12 mouse cellular contexts compared by ENCODE assay signal in the genomic region with DNA sequence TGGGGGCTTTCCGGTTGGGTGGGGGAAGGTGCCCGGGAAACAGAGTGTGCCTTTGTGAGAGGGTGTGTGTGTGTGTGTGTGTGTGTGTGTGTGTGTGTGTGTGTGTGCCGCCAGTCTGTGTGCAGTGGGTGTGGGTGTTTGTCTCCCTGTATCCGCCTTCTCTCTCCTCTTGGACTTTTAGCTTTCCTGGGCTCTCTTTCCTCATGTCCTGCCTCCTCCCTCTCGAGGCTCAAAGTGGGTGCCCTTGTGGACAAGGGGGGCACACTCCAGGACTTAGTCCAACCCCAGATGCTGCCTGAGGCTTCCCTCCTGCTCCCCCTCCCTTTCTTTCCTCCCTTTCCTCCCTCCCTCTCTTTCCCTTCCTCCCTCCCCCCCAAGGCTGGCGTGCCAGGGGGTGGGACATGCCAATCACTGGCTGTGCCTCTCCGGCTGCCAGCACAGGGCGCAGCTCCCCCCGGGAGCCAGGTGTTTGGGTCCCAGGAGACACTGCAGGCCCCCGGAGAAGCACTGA. TPM values are rescaled to one million over a fixed set of nuclear protein-coding genes. Genes with fewer than 3 reads are reported as not detected.
DNase-seq lines count a peak whose midpoint lies in the region; ATAC-seq and TF ChIP-seq lines count a peak whose summit lies in the region.
"Had no signal": no experiment of that assay in that cellular context is flagged by ENCODE, and none has a peak within 500 bp of the region (broad histone marks: within the 10 kb centered on the region; RNA-seq: fewer than 3 reads in every experiment).

No protein-coding gene starts in this region.

- 42% methylated on average over 10 of the region's 10 CpGs for WGBS in heart, embryonic 16.5 days
- 26% methylated on average over 9 of the region's 10 CpGs for WGBS in embryonic facial prominence, embryonic 14.5 days
- 32% methylated on average over 8 of the region's 10 CpGs for WGBS in midbrain, postnatal 0 days

- DNase-seq in heart, postnatal 36 days, result no peak
- DNase-seq in embryonic facial prominence, embryonic 14.5 days (ENCODE audit: low spot score), result no peak
- peak; percentile 87 to 88 for DNase-seq in layer of hippocampus, adult 18-20 months (ENCODE audit: low spot score in 2 of 2)
- DNase-seq in midbrain, postnatal 0 days (ENCODE audit: low spot score), result no peak
- DNase-seq in thymus, postnatal 14 days, result no peak
- DNase-seq in cerebellum, postnatal 14 days, result no peak
- DNase-seq in ovary, postnatal 36 days (ENCODE audit: low spot score), result no peak

- H3K27ac ChIP-seq in heart, embryonic 16.5 days (ENCODE audit: low read length), result no peak overlapping the region
- no peak overlapping the region for H3K27ac ChIP-seq in embryonic facial prominence, embryonic 14.5 days (replicated peaks; ENCODE audit: low read depth, low read length)
- no peak overlapping the region for H3K27ac ChIP-seq in midbrain, postnatal 0 days (ENCODE audit: low read depth, low read length)
- H3K27ac ChIP-seq: macrophage had no signal

- no peaks in the 10 kb centered on the region for H3K9me3 ChIP-seq in heart, embryonic 16.5 days (replicated peaks; ENCODE audit: control insufficient read depth, low read length)
- H3K9me3 ChIP-seq in embryonic facial prominence, embryonic 14.5 days (ENCODE audit: control insufficient read depth, low read length), result no peaks in the 10 kb centered on the region
- no peaks in the 10 kb centered on the region for H3K9me3 ChIP-seq in midbrain, postnatal 0 days (ENCODE audit: low read length)

- peak overlapping the region; percentile 12; the same call in 1 of the 2 replicates for H3K4me2 ChIP-seq in heart, embryonic 16.5 days (ENCODE audit: low read depth, low read length)
- peak overlapping the region; percentile 43 for H3K4me2 ChIP-seq in embryonic facial prominence, embryonic 14.5 days (ENCODE audit: low read depth, low read length)
- peak overlapping the region; percentile 29 for H3K4me2 ChIP-seq in midbrain, postnatal 0 days (ENCODE audit: low read depth, low read length, poor library complexity, severe bottlenecking)

- H3K4me3 ChIP-seq in heart, embryonic 16.5 days (ENCODE audit: low read length), result no peak overlapping the region
- peak overlapping the region; percentile 20 for H3K4me3 ChIP-seq in embryonic facial prominence, embryonic 14.5 days (ENCODE audit: low read depth, low read length)
- H3K4me3 ChIP-seq in midbrain, postnatal 0 days (ENCODE audit: low read depth, low read length), result peak overlapping the region; percentile 19; the same call in 1 of the 2 replicates

- peaks cover 8% of the 10 kb centered on the region; the same call in 1 of the 2 replicates for H3K27me3 ChIP-seq in heart, embryonic 16.5 days (ENCODE audit: control insufficient read depth, insufficient read depth, low read length)
- H3K27me3 ChIP-seq in embryonic facial prominence, embryonic 14.5 days (replicated peaks; ENCODE audit: control insufficient read depth, insufficient read depth, low read length), result no peaks in the 10 kb centered on the region
- no peaks in the 10 kb centered on the region for H3K27me3 ChIP-seq in midbrain, postnatal 0 days (ENCODE audit: insufficient read depth, low read length)

- peaks cover 13% of the 10 kb centered on the region; the same call in 1 of the 2 replicates for H3K4me1 ChIP-seq in heart, embryonic 16.5 days (ENCODE audit: control insufficient read depth, insufficient read depth, low read length)
- peaks cover 9% of the 10 kb centered on the region for H3K4me1 ChIP-seq in embryonic facial prominence, embryonic 14.5 days (ENCODE audit: control insufficient read depth, insufficient read depth, low read length)
- 0 out of 2 replicates have a peak, but pooled peaks cover 4% of the 10 kb centered on the region for H3K4me1 ChIP-seq in midbrain, postnatal 0 days (ENCODE audit: insufficient read depth, low read length)

- H3K9ac ChIP-seq in heart, embryonic 16.5 days (ENCODE audit: low read length), result no peak overlapping the region
- H3K9ac ChIP-seq in embryonic facial prominence, embryonic 14.5 days (ENCODE audit: low read depth, low read length), result peak overlapping the region; percentile 37
- no peak overlapping the region for H3K9ac ChIP-seq in midbrain, postnatal 0 days (replicated peaks; ENCODE audit: low read length, poor library complexity, severe bottlenecking)

- intact Hi-C loops in heart, postnatal 36 days (cut with DNase I), result loop anchor here (2.0 kb wide), 1 partner anchor 17 kb away; no protein-coding TSS in a partner anchor

- ATAC-seq in heart, embryonic 16.5 days (replicated peaks; ENCODE audit: extremely low read depth, insufficient read depth, low FRiP score), result peak; percentile 20
- ATAC-seq in embryonic facial prominence, embryonic 14.5 days (ENCODE audit: low read depth), result 0 out of 2 replicates have a peak, but pooled peaks have one; percentile 19
- no peak for ATAC-seq in midbrain, postnatal 0 days (ENCODE audit: low FRiP score)
- ATAC-seq: CD4-positive, CD25-positive, alpha-beta regulatory T cell, adult 4 months had no signal

- TF ChIP-seq CTCF in midbrain, postnatal 0 days (IDR thresholded peaks at IDR 0.05), result no peak

- H3K36me3 ChIP-seq in heart, embryonic 16.5 days (ENCODE audit: control insufficient read depth, insufficient read depth), result no peaks in the 10 kb centered on the region
- no peaks in the 10 kb centered on the region for H3K36me3 ChIP-seq in embryonic facial prominence, embryonic 14.5 days (ENCODE audit: control insufficient read depth, insufficient read depth, low read length)
- no peaks in the 10 kb centered on the region for H3K36me3 ChIP-seq in midbrain, postnatal 0 days (ENCODE audit: insufficient read depth, low read length)

RNA-seq across cellular contexts. Expression of a gene that starts 0.4 kb away (rescaled TPM):
- polyA plus RNA-seq in heart, embryonic 16.5 days (2015; fragmentation: Nextera tagmentation; extraction: Ambion mirVana), result 0.09 TPM in 2 replicates
- total RNA-seq in heart, postnatal 36 days (2021), result not detected
- 0.35 and 0.45 TPM in 2 replicates for polyA plus RNA-seq in embryonic facial prominence, embryonic 14.5 days (2014; fragmentation: Nextera tagmentation; extraction: Ambion mirVana)
- total RNA-seq in layer of hippocampus, adult 18-20 months (2021), result 100 to 1,000 TPM; 178 to 184 TPM
- total RNA-seq in midbrain, postnatal 0 days (2014; rRNA removed), result 1.3 and 1.9 TPM in 2 replicates
- 1.0 and 1.1 TPM in 2 replicates for polyA plus RNA-seq in midbrain, postnatal 0 days (2015; fragmentation: Nextera tagmentation; extraction: Ambion mirVana)
- polyA plus RNA-seq: CD4-positive, CD25-positive, alpha-beta regulatory T cell, adult 4 months; macrophage had no signal

RNA-seq across cellular contexts. Expression of a gene that starts 46.1 kb away (rescaled TPM):
- polyA plus RNA-seq in heart, embryonic 16.5 days (2015; fragmentation: Nextera tagmentation; extraction: Ambion mirVana), result not detected in 2 replicates
- total RNA-seq in heart, postnatal 36 days (2021), result not detected
- 0.67 and 1.1 TPM in 2 replicates for polyA plus RNA-seq in embryonic facial prominence, embryonic 14.5 days (2014; fragmentation: Nextera tagmentation; extraction: Ambion mirVana)
- 1 to 10 TPM; 1.6 to 2.1 TPM for total RNA-seq in layer of hippocampus, adult 18-20 months (2021)
- 17.2 and 18.3 TPM in 2 replicates for total RNA-seq in midbrain, postnatal 0 days (2014; rRNA removed)
- 13.1 and 14.7 TPM in 2 replicates for polyA plus RNA-seq in midbrain, postnatal 0 days (2015; fragmentation: Nextera tagmentation; extraction: Ambion mirVana)
- polyA plus RNA-seq: CD4-positive, CD25-positive, alpha-beta regulatory T cell, adult 4 months; heart, embryonic 14.5 days; macrophage; testis, adult 2 months had no signal

RNA-seq across cellular contexts. Expression of a gene that starts 59.2 kb away (rescaled TPM):
- 66.4 and 68.8 TPM in 2 replicates for polyA plus RNA-seq in heart, embryonic 16.5 days (2015; fragmentation: Nextera tagmentation; extraction: Ambion mirVana)
- 10 to 100 TPM; 37.7 to 43.0 TPM for total RNA-seq in heart, postnatal 36 days (2021)
- polyA plus RNA-seq in embryonic facial prominence, embryonic 14.5 days (2014; fragmentation: Nextera tagmentation; extraction: Ambion mirVana), result 100 and 107 TPM in 2 replicates
- 100 to 1,000 TPM; 145 to 153 TPM for total RNA-seq in layer of hippocampus, adult 18-20 months (2021)
- total RNA-seq in midbrain, postnatal 0 days (2014; rRNA removed), result 111 and 133 TPM in 2 replicates
- polyA plus RNA-seq in midbrain, postnatal 0 days (2015; fragmentation: Nextera tagmentation; extraction: Ambion mirVana), result 212 and 223 TPM in 2 replicates

Comparison
In these comparisons a context has a peak if more than half of its experiments do, and no peak if none do; other contexts are left out.
1. DNase-seq: peak in layer of hippocampus, adult 18-20 months (2 of 2); none in heart, postnatal 36 days (0 of 2), embryonic facial prominence, embryonic 14.5 days (single experiment), midbrain, postnatal 0 days (single experiment), thymus, postnatal 14 days (single experiment), cerebellum, postnatal 14 days (0 of 2) and ovary, postnatal 36 days (single experiment).
2. RNA of a gene that starts 0.4 kb away (total RNA-seq): 178 to 184 TPM in layer of hippocampus, adult 18-20 months; 1.3 to 1.9 TPM in midbrain, postnatal 0 days and not detected in heart, postnatal 36 days; every median in the first group is over 10 times any median in the second.
3. Peak in every context shown above with its lines, with median percentiles within 50 percentile points of each other: H3K4me2 ChIP-seq.